Mouse (Mus musculus): ENCODE data around the gene Nudt16l1. TPM values are rescaled to one million over a fixed set of nuclear protein-coding genes. Genes with fewer than 3 reads are reported as not detected.

Gene Nudt16l1
- polyA plus RNA-seq, 2 experiments = 28.8 to 51.8 TPM

- no peak overlapping the region for H3K27ac ChIP-seq
- WGBS (ENCODE audit: insufficient replicate concordance) = 80% methylated on average over 12 of the region's 12 CpGs
- H3K4me1 ChIP-seq (replicated peaks; ENCODE audit: control insufficient read depth in 2 of 2, insufficient read depth in 2 of 2, low read length in 1 of 2) = no peaks in the 10 kb centered on the region
- no peak for DNase-seq (ENCODE audit: low read depth in 3 of 3, low spot score in 3 of 3)
- no peak overlapping the region for H3K4me3 ChIP-seq (ENCODE audit: insufficient read depth in 1 of 2, low read depth in 2 of 2, low read length in 2 of 2)
- no peaks in the 10 kb centered on the region for H3K36me3 ChIP-seq (replicated peaks; ENCODE audit: control insufficient read depth, insufficient read depth, low read depth)
- H3K9me3 ChIP-seq (ENCODE audit: control insufficient read depth, low read length) = no peaks in the 10 kb centered on the region
- no peak overlapping the region for H3K4me2 ChIP-seq (ENCODE audit: low read depth)
- H3K9ac ChIP-seq (replicated peaks) = no peak overlapping the region
- ATAC-seq (ENCODE audit: insufficient read depth) = no peak
- no peaks in the 10 kb centered on the region for H3K27me3 ChIP-seq (ENCODE audit: control insufficient read depth, insufficient read depth, low read length)
- TF ChIP-seq CTCF (IDR thresholded peaks at IDR 0.05; ENCODE audit: low read depth) (no peak), EP300 (IDR thresholded peaks at IDR 0.05; ENCODE audit: low read depth) (no peak)
Measured at GRCm38 (mm10) chr16:4984717-4985116, 46.2 kb downstream of the Nudt16l1 start.

Other genes starting within 250 kb of the Nudt16l1 start
- 27.0 and 36.6 TPM in 2 replicates for gene Nmral1, start 219.4 kb upstream of the Nudt16l1 start, polyA plus RNA-seq (2012; rRNA removed)
- gene Nmral1, start 219.4 kb upstream of the Nudt16l1 start, polyA plus RNA-seq (2014; fragmentation: Nextera tagmentation; extraction: Ambion mirVana) = 45.2 and 48.2 TPM in 2 replicates
- gene Hmox2, start 212.4 kb upstream of the Nudt16l1 start, polyA plus RNA-seq (2012; rRNA removed) = 13.9 and 20.8 TPM in 2 replicates
- 36.5 and 37.4 TPM in 2 replicates for gene Hmox2, start 212.4 kb upstream of the Nudt16l1 start, polyA plus RNA-seq (2014; fragmentation: Nextera tagmentation; extraction: Ambion mirVana)
- gene Cdip1, start 148.5 kb upstream of the Nudt16l1 start, polyA plus RNA-seq (2012; rRNA removed) = 10.0 and 11.9 TPM in 2 replicates
- gene Cdip1, start 148.5 kb upstream of the Nudt16l1 start, polyA plus RNA-seq (2014; fragmentation: Nextera tagmentation; extraction: Ambion mirVana) = 11.3 and 13.3 TPM in 2 replicates
- gene 4930562C15Rik, start 103.3 kb upstream of the Nudt16l1 start, polyA plus RNA-seq (2012; rRNA removed) = not detected in 2 replicates
- not detected in 2 replicates for gene 4930562C15Rik, start 103.3 kb upstream of the Nudt16l1 start, polyA plus RNA-seq (2014; fragmentation: Nextera tagmentation; extraction: Ambion mirVana)
- gene Ubald1, start 58.4 kb upstream of the Nudt16l1 start, polyA plus RNA-seq (2012; rRNA removed) = 5.4 and 6.7 TPM in 2 replicates
- 9.0 and 9.5 TPM in 2 replicates for gene Ubald1, start 58.4 kb upstream of the Nudt16l1 start, polyA plus RNA-seq (2014; fragmentation: Nextera tagmentation; extraction: Ambion mirVana)
- gene Mgrn1, start 52.5 kb upstream of the Nudt16l1 start, polyA plus RNA-seq (2012; rRNA removed) = 15.7 and 16.3 TPM in 2 replicates
- 17.6 and 18.0 TPM in 2 replicates for gene Mgrn1, start 52.5 kb upstream of the Nudt16l1 start, polyA plus RNA-seq (2014; fragmentation: Nextera tagmentation; extraction: Ambion mirVana)
- gene Anks3, start 25.4 kb downstream of the Nudt16l1 start, polyA plus RNA-seq (2012; rRNA removed) = 12.8 and 16.2 TPM in 2 replicates
- gene Anks3, start 25.4 kb downstream of the Nudt16l1 start, polyA plus RNA-seq (2014; fragmentation: Nextera tagmentation; extraction: Ambion mirVana) = 9.9 and 10.2 TPM in 2 replicates
- 0.02 TPM in 1 of 2 replicates, not detected in the other for gene Sept12, start 59.1 kb downstream of the Nudt16l1 start, polyA plus RNA-seq (2012; rRNA removed)
- gene Sept12, start 59.1 kb downstream of the Nudt16l1 start, polyA plus RNA-seq (2014; fragmentation: Nextera tagmentation; extraction: Ambion mirVana) = not detected in 2 replicates
- gene Smim22, start 68.5 kb downstream of the Nudt16l1 start, polyA plus RNA-seq (2012; rRNA removed) = 9.1 and 9.7 TPM in 2 replicates
- 4.5 and 7.8 TPM in 2 replicates for gene Smim22, start 68.5 kb downstream of the Nudt16l1 start, polyA plus RNA-seq (2014; fragmentation: Nextera tagmentation; extraction: Ambion mirVana)
- 35.8 and 45.7 TPM in 2 replicates for gene Rogdi, start 74.8 kb downstream of the Nudt16l1 start, polyA plus RNA-seq (2012; rRNA removed)
- gene Rogdi, start 74.8 kb downstream of the Nudt16l1 start, polyA plus RNA-seq (2014; fragmentation: Nextera tagmentation; extraction: Ambion mirVana) = 39.3 and 42.0 TPM in 2 replicates
- gene Glyr1, start 111.1 kb downstream of the Nudt16l1 start, polyA plus RNA-seq (2012; rRNA removed) = 23.9 and 26.4 TPM in 2 replicates
- gene Glyr1, start 111.1 kb downstream of the Nudt16l1 start, polyA plus RNA-seq (2014; fragmentation: Nextera tagmentation; extraction: Ambion mirVana) = 21.7 and 26.3 TPM in 2 replicates
- 10.6 and 11.5 TPM in 2 replicates for gene Ubn1, start 111.3 kb downstream of the Nudt16l1 start, polyA plus RNA-seq (2012; rRNA removed)
- gene Ubn1, start 111.3 kb downstream of the Nudt16l1 start, polyA plus RNA-seq (2014; fragmentation: Nextera tagmentation; extraction: Ambion mirVana) = 8.9 and 10.3 TPM in 2 replicates
- gene Ppl, start 193.7 kb downstream of the Nudt16l1 start, polyA plus RNA-seq (2012; rRNA removed) = 0.15 and 0.27 TPM in 2 replicates
- gene Ppl, start 193.7 kb downstream of the Nudt16l1 start, polyA plus RNA-seq (2014; fragmentation: Nextera tagmentation; extraction: Ambion mirVana) = 0.20 and 0.30 TPM in 2 replicates
- gene Sec14l5, start 208.3 kb downstream of the Nudt16l1 start, polyA plus RNA-seq (2012; rRNA removed) = 0.01 TPM in 1 of 2 replicates, not detected in the other
- not detected in 2 replicates for gene Sec14l5, start 208.3 kb downstream of the Nudt16l1 start, polyA plus RNA-seq (2014; fragmentation: Nextera tagmentation; extraction: Ambion mirVana)

Data from liver, embryonic 14.5 days (tissue).